Mouse (Mus musculus) lung, postnatal 10 days (tissue): ENCODE data around the gene Col16a1.

ENCODE experiments used
- DNase-seq: peaks from one replicate; pipeline ENCODE4 v3.0.0; 2021

Col16a1 gene

DNA sequence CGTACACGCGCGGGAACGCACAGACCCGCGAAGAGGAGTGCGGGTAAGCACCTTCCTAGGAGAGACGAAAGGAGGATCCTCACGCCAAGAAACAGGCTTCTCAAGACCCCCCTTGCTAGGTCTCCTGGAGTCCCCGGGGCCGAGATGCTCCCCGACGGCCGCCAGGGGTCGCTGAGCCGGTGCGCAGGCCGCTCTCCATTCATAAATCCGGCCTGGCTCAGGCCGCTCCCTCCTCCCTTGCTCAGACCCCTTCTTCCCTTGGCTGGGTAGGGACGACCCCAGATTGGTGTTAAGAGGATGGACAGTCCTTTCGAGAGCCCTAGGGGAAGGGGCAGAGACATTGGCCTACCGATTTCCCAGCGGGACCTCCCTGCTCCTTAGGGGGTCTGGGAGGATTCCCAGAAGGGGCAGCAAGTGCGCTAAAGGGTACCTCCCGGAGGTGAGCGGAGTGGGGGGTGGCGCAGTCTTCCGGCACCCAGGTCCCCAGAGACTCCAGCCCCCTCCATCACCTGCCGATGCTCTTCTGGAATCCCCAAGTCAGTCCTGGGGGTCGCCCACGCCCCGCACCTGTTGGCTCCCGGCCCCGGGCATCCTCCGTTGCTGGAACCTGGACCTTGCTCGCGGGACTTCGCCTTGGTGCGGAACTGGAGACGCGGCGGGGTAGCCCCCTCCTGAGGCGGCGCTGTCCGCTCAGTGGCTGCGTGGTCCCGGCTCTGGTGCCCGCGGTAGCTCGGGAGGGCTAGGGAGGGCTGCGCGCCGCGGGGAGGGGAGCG, 91.0 kb downstream of the Col16a1 start:
- peak; percentile 86 for DNase-seq

- no peak for DNase-seq
These were observed 91.5 kb downstream of the Col16a1 start, which contains the start of gene Hcrtr1 for GRCm38 (mm10) chr4:130139214-130139492. Gene Hcrtr1 (minus strand): TSS chr4:130139359.

GRCm38 (mm10) chr4:130140992-130141402, 93.4 kb downstream of the Col16a1 start:
- no peak for DNase-seq

DNA sequence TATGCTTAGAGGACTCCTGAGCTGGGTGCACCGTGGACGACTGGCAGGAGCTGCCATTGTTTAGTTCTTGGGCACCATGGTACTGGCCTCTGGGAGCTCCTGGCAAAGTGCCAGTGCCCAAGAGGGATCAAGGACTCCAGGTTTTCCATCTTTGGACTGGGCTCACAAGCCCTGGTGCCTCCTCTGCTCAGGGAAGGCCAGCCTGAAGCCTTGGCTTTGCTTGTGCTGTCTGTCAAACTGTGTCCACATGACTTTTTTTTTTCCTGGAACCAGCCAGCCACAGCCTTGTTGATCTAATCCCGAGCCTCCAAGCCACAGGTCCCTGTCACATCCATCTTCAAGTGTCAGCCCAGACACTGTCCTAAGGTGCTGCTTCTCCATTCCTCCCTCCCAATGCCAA, 94.1 kb downstream of the Col16a1 start:
- no peak for DNase-seq

DNA sequence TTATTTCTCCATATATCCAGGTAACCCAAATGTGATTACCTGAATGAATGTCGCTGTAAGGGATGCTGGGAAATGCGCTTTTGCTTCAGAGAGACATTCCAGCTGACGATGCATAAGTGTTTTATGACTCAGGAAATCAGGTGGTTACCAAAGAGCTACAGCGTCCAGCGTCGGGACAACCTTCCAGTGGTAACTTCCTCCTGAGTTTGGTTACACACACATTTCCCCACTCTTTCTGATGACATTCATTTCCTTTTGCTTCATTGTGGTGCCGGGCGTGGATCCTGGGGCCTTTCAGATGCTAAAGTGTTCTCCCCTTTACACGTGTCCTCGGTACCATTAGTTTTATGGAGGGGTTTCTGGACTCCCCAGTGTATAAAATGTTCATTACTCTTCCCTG, 100.8 kb downstream of the Col16a1 start:
- DNase-seq: no peak
